Mouse (Mus musculus) erythroid progenitor cell, adult 5-6 weeks (primary cell): Measurements from ENCODE around the gene Pate2. TPM values are rescaled to one million over a fixed set of nuclear protein-coding genes. Genes with fewer than 3 reads are reported as not detected.

ENCODE experiments used
- ATAC-seq: replicated peaks from 2 replicates; pipeline ENCODE4 v1.8.0; 2016; ENCODE audit warnings: moderate number of reproducible peaks, mild to moderate bottlenecking, moderate TSS enrichment, inconsistent platforms; ENCODE audit not compliant: poor library complexity, low FRiP score, severe bottlenecking
- total RNA-seq, 2 experiments: library from RNA; stranded (forward) in 1 of 2; stranded (reverse) in 1 of 2; fragments of 150-400 nt in 1 of 2; fragments of 186-747, 209-891 nt in 1 of 2; gene quantifications; 2 replicates each; pipeline versions ENCODE4 v1.2.3 to v1.2.4; 2015 to 2017; ENCODE audit warnings: low replicate concordance in 2 of 2

The Pate2 gene
- total RNA-seq (2015; ENCODE audit: low replicate concordance) (not detected in 2 replicates), total RNA-seq (2017; ENCODE audit: low replicate concordance) (0.53 and 3.1 TPM in 2 replicates)

GRCm38 (mm10) chr9:35569571-35570534, at the start of gene Pate2, which contains the start of gene Hyls1:
TSS of gene Pate2 (plus strand) at chr9:35570284.
TSS of gene Hyls1 (minus strand) at chr9:35570398.
- peak; percentile 96 for ATAC-seq

- no peak for ATAC-seq
Observed at GRCm38 (mm10) chr9:35520631-35521348, 49.3 kb upstream of the Pate2 start.

- no peak for ATAC-seq
Observed at GRCm38 (mm10) chr9:35522241-35522640, 47.8 kb upstream of the Pate2 start.

DNA sequence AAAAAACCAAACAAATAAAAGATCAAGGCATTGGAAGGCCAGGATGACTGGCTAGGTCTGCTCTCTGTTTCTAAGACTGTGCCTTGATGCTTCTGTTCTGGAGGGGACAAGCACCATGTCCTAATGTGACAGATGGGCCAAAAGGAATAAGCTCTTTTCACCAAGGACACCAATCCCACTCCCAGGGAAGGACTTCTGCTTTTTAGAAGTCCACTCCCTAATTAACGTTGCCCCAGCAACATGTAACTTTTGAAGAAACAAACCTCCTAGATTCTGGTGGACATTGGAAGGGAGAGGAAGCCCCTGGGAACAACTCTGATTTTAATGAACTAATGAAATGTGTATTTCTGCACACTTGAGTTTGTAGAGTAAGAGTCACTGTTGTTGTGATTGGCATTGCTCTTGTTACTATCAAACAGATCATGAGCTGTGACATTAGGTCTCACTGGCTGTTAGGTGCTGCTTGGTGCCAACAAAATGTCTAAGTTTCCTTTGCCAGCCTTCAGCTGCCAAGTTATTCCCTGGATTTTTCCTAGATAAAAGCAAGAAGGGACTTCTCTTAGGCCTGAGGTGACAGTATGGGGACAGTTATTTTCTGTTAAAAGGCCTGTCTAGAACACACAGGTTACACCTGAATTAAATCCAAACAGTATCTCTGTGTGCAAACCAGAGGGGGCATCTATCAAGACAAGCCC, 47.1 kb upstream of the Pate2 start:
- no peak for ATAC-seq

DNA sequence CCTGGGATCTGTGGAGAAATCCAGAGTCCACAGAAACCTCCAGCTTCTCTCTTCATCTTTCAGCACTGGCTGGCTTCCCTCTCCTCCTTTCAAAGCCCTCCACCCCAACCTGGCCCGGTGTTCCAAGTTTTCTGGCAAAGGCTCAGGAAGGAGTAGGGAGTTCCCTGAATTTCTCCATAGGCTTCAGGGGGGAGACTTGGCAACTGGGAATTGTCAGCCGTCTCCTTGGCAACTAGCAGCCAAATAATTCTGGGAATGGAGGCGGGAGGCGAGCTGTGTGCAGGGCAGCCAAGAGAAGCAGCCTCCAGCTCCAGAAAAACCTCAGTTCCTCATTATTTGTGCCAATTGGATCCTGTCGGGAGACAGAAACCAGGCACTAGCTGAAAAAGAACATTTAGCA, 46.5 kb upstream of the Pate2 start:
- ATAC-seq, result no peak

- no peak for ATAC-seq
Observed at GRCm38 (mm10) chr9:35523941-35524411, 46.1 kb upstream of the Pate2 start.

DNA sequence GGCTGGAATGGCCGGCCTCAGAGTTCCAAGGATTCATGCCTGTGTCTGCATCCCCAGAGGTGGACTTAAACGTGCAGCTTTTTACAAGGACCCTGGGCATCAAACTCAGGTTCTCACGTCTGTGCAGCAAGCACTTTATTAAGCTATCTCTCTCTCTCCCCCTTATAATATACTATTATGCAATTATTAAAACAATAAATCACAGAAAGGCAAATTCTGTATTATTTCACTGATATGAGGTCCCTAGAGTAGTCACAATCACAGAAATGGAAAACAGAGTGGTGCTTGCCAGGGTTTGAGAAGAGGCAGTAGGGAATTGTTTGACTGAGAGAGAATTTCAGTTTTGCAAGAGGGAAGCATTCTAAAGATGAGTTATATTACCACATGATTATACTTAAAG, 40.9 kb upstream of the Pate2 start:
- no peak for ATAC-seq

GRCm38 (mm10) chr9:35529796-35530195, 40.3 kb upstream of the Pate2 start:
- ATAC-seq, result no peak

DNA sequence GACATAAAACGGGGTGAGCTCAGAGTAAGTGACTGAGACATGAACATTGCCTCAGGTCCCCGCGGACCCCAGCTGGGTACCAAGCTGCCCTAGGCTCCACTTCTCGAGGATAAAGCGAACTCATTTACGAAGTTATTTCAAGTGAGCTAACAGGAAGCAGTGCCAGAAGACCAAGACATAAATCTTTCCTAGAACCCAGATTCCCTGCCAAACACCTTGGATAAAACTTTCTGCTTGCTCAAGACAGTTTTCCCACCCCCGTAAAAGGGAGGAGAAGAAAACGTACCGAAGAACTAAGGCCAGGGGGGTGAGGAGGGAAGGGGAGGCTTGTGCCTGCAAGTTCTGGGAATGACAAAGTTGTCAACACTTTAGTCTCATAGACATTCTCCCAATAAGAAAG, 36.8 kb upstream of the Pate2 start:
- ATAC-seq, result no peak

- ATAC-seq, result 0 out of 2 replicates have a peak, but pooled peaks have one; percentile 57
Observed at GRCm38 (mm10) chr9:35535110-35535509, 35.0 kb upstream of the Pate2 start.

DNA sequence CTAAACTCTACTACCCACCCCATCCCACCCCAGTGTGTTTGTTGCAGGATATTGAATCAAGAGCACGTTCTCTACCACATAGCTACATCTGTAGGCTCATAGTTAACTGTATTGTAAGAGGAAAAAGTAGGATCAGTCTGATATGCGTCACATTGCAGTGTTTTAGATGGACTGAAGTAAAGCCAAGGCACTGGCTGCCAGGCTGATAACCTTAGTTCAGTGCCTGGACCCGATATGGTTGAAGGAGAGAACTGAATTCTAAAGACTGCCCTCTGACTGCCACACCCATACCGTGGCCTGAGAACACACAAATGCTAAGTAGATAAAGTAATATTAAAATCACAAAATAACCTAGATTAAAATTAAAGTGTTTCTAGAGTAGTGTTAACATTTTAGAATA, 34.2 kb upstream of the Pate2 start:
- no peak for ATAC-seq

GRCm38 (mm10) chr9:35539001-35539750, 30.9 kb upstream of the Pate2 start:
- no peak for ATAC-seq

DNA sequence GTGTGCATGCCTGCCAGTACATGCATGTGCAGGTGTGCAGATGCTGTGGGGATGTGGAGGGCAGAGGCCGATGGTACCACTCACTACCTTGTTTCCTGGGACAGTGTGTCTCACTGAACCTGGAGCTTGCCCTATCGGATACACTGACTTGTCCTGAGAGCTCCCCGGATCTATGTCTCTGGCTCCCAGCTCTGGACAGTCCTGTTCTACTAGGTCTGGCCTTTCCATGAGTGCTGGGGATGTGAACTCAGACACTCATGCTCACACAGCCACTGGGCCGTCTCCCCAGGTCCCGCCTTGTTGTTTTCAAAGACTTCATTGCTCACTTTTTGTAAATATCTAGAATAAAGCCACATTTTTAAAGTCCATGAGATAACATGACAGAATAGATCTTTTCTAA, 29.1 kb upstream of the Pate2 start:
- no peak for ATAC-seq

- ATAC-seq, result peak; percentile 59; the same call in 1 of the 2 replicates
Observed at GRCm38 (mm10) chr9:35541488-35541887, 28.6 kb upstream of the Pate2 start.

DNA sequence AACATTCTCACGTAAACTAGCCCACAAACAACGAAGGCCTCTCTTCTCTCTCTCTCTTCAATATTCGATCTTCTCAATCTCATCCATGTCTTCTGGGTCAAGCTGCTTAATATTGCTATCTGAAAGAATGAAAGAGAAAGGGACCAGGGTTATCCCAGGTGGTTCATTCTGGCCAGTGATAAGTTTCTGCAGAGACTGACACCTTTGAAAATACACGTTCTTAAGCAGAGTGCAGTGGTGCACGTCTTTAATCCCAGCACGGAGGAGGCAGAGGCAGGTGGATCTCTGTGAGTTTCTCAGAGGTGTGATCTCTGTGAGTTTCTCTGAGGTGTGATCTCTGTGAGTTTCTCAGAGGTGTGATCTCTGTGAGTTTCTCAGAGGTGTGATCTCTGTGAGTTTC, 28.1 kb upstream of the Pate2 start:
- no peak for ATAC-seq

- ATAC-seq, result no peak
Observed at GRCm38 (mm10) chr9:35543099-35543860, 26.8 kb upstream of the Pate2 start.

- ATAC-seq, result no peak
Observed at GRCm38 (mm10) chr9:35544666-35545065, 25.4 kb upstream of the Pate2 start.

- ATAC-seq, result no peak
Observed at GRCm38 (mm10) chr9:35545704-35546103, 24.4 kb upstream of the Pate2 start.

GRCm38 (mm10) chr9:35546745-35547144, 23.3 kb upstream of the Pate2 start:
- ATAC-seq, result no peak
